Mouse (Mus musculus) lung, postnatal 0 days (tissue): Measurements from ENCODE around the gene Pdgfb.

Experiments
- CTCF ChIP-seq: IDR thresholded peaks from 2 replicates; pipeline ENCODE4 v1.5.1; 2016; ENCODE audit warnings: antibody characterized with exemption, mild to moderate bottlenecking
- EP300 ChIP-seq: IDR thresholded peaks from 2 replicates; pipeline ENCODE4 v1.6.1; 2016; ENCODE audit warnings: antibody characterized with exemption, mild to moderate bottlenecking, control low read depth

DNA sequence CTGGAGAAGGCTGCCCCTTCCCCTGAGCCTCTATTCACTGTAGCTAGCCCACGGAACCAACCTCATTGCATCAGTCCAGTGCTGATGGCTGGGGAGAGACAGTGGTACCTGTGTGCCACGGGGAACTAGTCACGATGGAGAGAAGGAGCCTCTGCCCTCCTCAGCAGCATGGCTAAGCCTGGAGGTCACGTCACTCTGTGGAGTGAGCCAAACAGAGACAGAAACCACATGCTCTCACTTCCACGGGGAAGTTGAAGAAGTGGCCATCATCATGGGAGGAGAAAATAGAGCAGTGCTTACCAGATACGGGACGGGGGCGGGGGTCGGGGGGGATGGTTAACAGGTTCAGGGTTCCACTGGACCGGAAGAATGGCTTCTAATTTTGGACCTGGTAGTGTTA lies 15.6 kb upstream of the Pdgfb start:
- TF ChIP-seq CTCF (no peak), EP300 (no peak)
